19 mouse cellular contexts compared by ENCODE assay signal in genomic region chr6:113861375-113861770, GRCm38 (mm10).
DNase-seq lines count a peak whose midpoint lies in the region; ATAC-seq and TF ChIP-seq lines count a peak whose summit lies in the region.
"Had no signal": no experiment of that assay in that cellular context is flagged by ENCODE, and none has a peak within 500 bp of the region (broad histone marks: within the 10 kb centered on the region; RNA-seq: fewer than 3 reads in every experiment).

No protein-coding gene starts in this region.

- no peak for DNase-seq in midbrain, embryonic 11.5 days (ENCODE audit: low spot score, missing footprints)
- peak; percentile 38 for DNase-seq in ZHBTc4 (ENCODE audit: low read depth, low spot score)
- DNase-seq in forebrain, postnatal 0 days = no peak
- no peak for DNase-seq in right cerebral cortex, adult 2 months (ENCODE audit: low spot score in 2 of 2)
- no peak for DNase-seq in testis, postnatal 10 days (ENCODE audit: low spot score)
- DNase-seq: heart, adult 11 months; heart, postnatal 4 days; thymus, adult 2 months had no signal

- no peak for TF ChIP-seq CTCF in forebrain, postnatal 0 days (IDR thresholded peaks at IDR 0.05; ENCODE audit: low read depth)

- peaks cover 29% of the 10 kb centered on the region for H3K4me1 ChIP-seq in midbrain, embryonic 12.5 days
- no peaks in the 10 kb centered on the region for H3K4me1 ChIP-seq in midbrain, embryonic 11.5 days (ENCODE audit: control insufficient read depth, insufficient read depth, low read length)
- H3K4me1 ChIP-seq in forebrain, postnatal 0 days (ENCODE audit: insufficient read depth) = peaks cover 33% of the 10 kb centered on the region
- H3K4me1 ChIP-seq in midbrain, embryonic 16.5 days (ENCODE audit: control insufficient read depth, insufficient read depth, low read length) = 0 out of 2 replicates have a peak, but pooled peaks cover 8% of the 10 kb centered on the region
- H3K4me1 ChIP-seq: embryonic facial prominence, embryonic 12.5 days; liver, embryonic 12.5 days; lung, embryonic 15.5 days had no signal

- no peaks in the 10 kb centered on the region for H3K27me3 ChIP-seq in midbrain, embryonic 12.5 days
- no peaks in the 10 kb centered on the region for H3K27me3 ChIP-seq in midbrain, embryonic 11.5 days (ENCODE audit: control insufficient read depth, insufficient read depth, low read length)
- H3K27me3 ChIP-seq in forebrain, postnatal 0 days (ENCODE audit: insufficient read depth, low read length) = no peaks in the 10 kb centered on the region
- no peaks in the 10 kb centered on the region for H3K27me3 ChIP-seq in midbrain, embryonic 16.5 days (ENCODE audit: control insufficient read depth, insufficient read depth, low read depth, low read length)
- H3K27me3 ChIP-seq: embryonic facial prominence, embryonic 12.5 days; liver, embryonic 12.5 days; lung, embryonic 15.5 days; neural tube, embryonic 12.5 days had no signal

- no peak overlapping the region for H3K4me3 ChIP-seq in midbrain, embryonic 12.5 days
- no peak overlapping the region for H3K4me3 ChIP-seq in midbrain, embryonic 11.5 days (ENCODE audit: low read depth, low read length)
- H3K4me3 ChIP-seq in forebrain, postnatal 0 days (ENCODE audit: low read depth, low read length) = no peak overlapping the region
- H3K4me3 ChIP-seq in midbrain, embryonic 16.5 days (ENCODE audit: low read depth, low read length) = no peak overlapping the region
- H3K4me3 ChIP-seq: embryonic facial prominence, embryonic 12.5 days; gastrocnemius, adult 2 months; left cerebral cortex, adult 2 months; liver, embryonic 12.5 days; lung, embryonic 15.5 days; neural tube, embryonic 12.5 days had no signal

- no peak overlapping the region for H3K9ac ChIP-seq in midbrain, embryonic 12.5 days (replicated peaks)
- H3K9ac ChIP-seq in midbrain, embryonic 11.5 days (ENCODE audit: low read length) = no peak overlapping the region
- peak overlapping the region; percentile 33; the same call in 1 of the 2 replicates for H3K9ac ChIP-seq in forebrain, postnatal 0 days
- no peak overlapping the region for H3K9ac ChIP-seq in midbrain, embryonic 16.5 days (ENCODE audit: low read depth, low read length)
- H3K9ac ChIP-seq: embryonic facial prominence, embryonic 12.5 days; liver, embryonic 12.5 days; lung, embryonic 15.5 days; neural tube, embryonic 12.5 days had no signal

- H3K4me2 ChIP-seq in midbrain, embryonic 12.5 days (replicated peaks) = no peak overlapping the region
- no peak overlapping the region for H3K4me2 ChIP-seq in midbrain, embryonic 11.5 days
- no peak overlapping the region for H3K4me2 ChIP-seq in forebrain, postnatal 0 days (ENCODE audit: low read depth)
- H3K4me2 ChIP-seq in midbrain, embryonic 16.5 days (ENCODE audit: low read length) = no peak overlapping the region
- H3K4me2 ChIP-seq: embryonic facial prominence, embryonic 12.5 days; liver, embryonic 12.5 days; lung, embryonic 15.5 days; neural tube, embryonic 12.5 days had no signal

- no peak for ATAC-seq in midbrain, embryonic 12.5 days (ENCODE audit: low FRiP score, low read depth)
- ATAC-seq in midbrain, embryonic 11.5 days (ENCODE audit: low FRiP score) = no peak
- ATAC-seq in forebrain, postnatal 0 days = no peak
- ATAC-seq in midbrain, embryonic 16.5 days = no peak
- ATAC-seq: intestine, postnatal 0 days; liver, embryonic 12.5 days had no signal

- 0 out of 2 replicates have a peak overlapping the region, but pooled peaks have one; percentile 27 for H3K27ac ChIP-seq in midbrain, embryonic 12.5 days (replicated peaks)
- H3K27ac ChIP-seq in midbrain, embryonic 11.5 days (ENCODE audit: low read depth, low read length) = no peak overlapping the region
- peak overlapping the region; percentile 71 for H3K27ac ChIP-seq in forebrain, postnatal 0 days (ENCODE audit: low read depth, low read length)
- peak overlapping the region; percentile 45 for H3K27ac ChIP-seq in midbrain, embryonic 16.5 days (ENCODE audit: low read length)
- H3K27ac ChIP-seq: embryonic facial prominence, embryonic 12.5 days; gastrocnemius, adult 2 months; liver, embryonic 12.5 days; lung, embryonic 15.5 days; macrophage; neural tube, embryonic 12.5 days had no signal

- WGBS in midbrain, embryonic 12.5 days = 74% methylated on average over 4 of the region's 4 CpGs
- 72% methylated on average over 4 of the region's 4 CpGs for WGBS in midbrain, embryonic 11.5 days
- 57% methylated on average over 4 of the region's 4 CpGs for WGBS in forebrain, postnatal 0 days
- 71% methylated on average over 4 of the region's 4 CpGs for WGBS in midbrain, embryonic 16.5 days

- no peaks in the 10 kb centered on the region for H3K36me3 ChIP-seq in midbrain, embryonic 12.5 days
- no peaks in the 10 kb centered on the region for H3K36me3 ChIP-seq in midbrain, embryonic 11.5 days (ENCODE audit: control insufficient read depth, insufficient read depth, low read length)
- 0 out of 2 replicates have a peak, but pooled peaks cover 4% of the 10 kb centered on the region for H3K36me3 ChIP-seq in forebrain, postnatal 0 days (ENCODE audit: insufficient read depth)
- no peaks in the 10 kb centered on the region for H3K36me3 ChIP-seq in midbrain, embryonic 16.5 days (ENCODE audit: control insufficient read depth, insufficient read depth, low read length)
- H3K36me3 ChIP-seq: embryonic facial prominence, embryonic 12.5 days; G1E; liver, embryonic 12.5 days; lung, embryonic 15.5 days; neural tube, embryonic 12.5 days had no signal

- H3K9me3 ChIP-seq in midbrain, embryonic 12.5 days = no peaks in the 10 kb centered on the region
- no peaks in the 10 kb centered on the region for H3K9me3 ChIP-seq in midbrain, embryonic 11.5 days (ENCODE audit: control insufficient read depth, low read length)
- H3K9me3 ChIP-seq in forebrain, postnatal 0 days (ENCODE audit: low read length) = no peaks in the 10 kb centered on the region
- H3K9me3 ChIP-seq in midbrain, embryonic 16.5 days (replicated peaks; ENCODE audit: control insufficient read depth, low read length, poor library complexity, severe bottlenecking) = no peaks in the 10 kb centered on the region
- H3K9me3 ChIP-seq: embryonic facial prominence, embryonic 12.5 days; liver, embryonic 12.5 days; lung, embryonic 15.5 days; neural tube, embryonic 12.5 days had no signal
